ENCODE assay signal across 8 mouse cellular contexts in genomic region chr7:29039985-29040661, GRCm38 (mm10). TPM values are rescaled to one million over a fixed set of nuclear protein-coding genes. Genes with fewer than 3 reads are reported as not detected.
DNase-seq lines count a peak whose midpoint lies in the region; ATAC-seq and TF ChIP-seq lines count a peak whose summit lies in the region.

No protein-coding gene starts in this region.

- ATAC-seq in hindbrain, embryonic 16.5 days, result peak; percentile 52

- peaks cover 5 to 13% of the 10 kb centered on the region in 2 experiments; a peak in 2 of 4 replicates for H3K4me1 ChIP-seq in ES-E14 (ENCODE audit: control insufficient read depth in 2 of 2, insufficient read depth in 2 of 2, low read length in 2 of 2, poor library complexity in 1 of 2)
- peaks cover 37% of the 10 kb centered on the region for H3K4me1 ChIP-seq in forebrain, embryonic 10.5 days
- peaks cover 8% of the 10 kb centered on the region for H3K4me1 ChIP-seq in hindbrain, embryonic 16.5 days (ENCODE audit: control insufficient read depth, insufficient read depth, low read depth, low read length)
- H3K4me1 ChIP-seq in midbrain, embryonic 10.5 days, result peaks cover 35% of the 10 kb centered on the region

- peak overlapping the region; percentile 47 to 60 for H3K4me3 ChIP-seq in ES-E14 (ENCODE audit: insufficient read depth in 1 of 2, low read depth in 1 of 2, low read length in 2 of 2, poor library complexity in 1 of 2, severe bottlenecking in 1 of 2)
- peak overlapping the region; percentile 53 for H3K4me3 ChIP-seq in forebrain, embryonic 10.5 days
- H3K4me3 ChIP-seq in hindbrain, embryonic 16.5 days (ENCODE audit: low read length), result peak overlapping the region; percentile 43
- peak overlapping the region; percentile 61 for H3K4me3 ChIP-seq in midbrain, embryonic 10.5 days

- DNase-seq in A20 (ENCODE audit: low read depth, low spot score) (peak; percentile 84), ES-E14 (ENCODE audit: low read depth, low spot score) (no peak)
- peak; percentile 74 for DNase-seq in forebrain, embryonic 10.5 days (ENCODE audit: extremely low spot score, low spot score)
- DNase-seq in midbrain, embryonic 10.5 days (ENCODE audit: low spot score), result peak; percentile 74
- DNase-seq in thymus, postnatal 25 days, result peak; percentile 50
- DNase-seq in yolk sac, embryonic 10.5 days (ENCODE audit: low spot score), result no peak
- DNase-seq in right cerebral cortex, postnatal 36 days (ENCODE audit: low spot score in 2 of 2), result no peak

- H3K9me3 ChIP-seq in ES-E14 (ENCODE audit: control insufficient read depth, insufficient read depth, low read depth, low read length), result no peaks in the 10 kb centered on the region
- H3K9me3 ChIP-seq in forebrain, embryonic 10.5 days, result peaks cover 11% of the 10 kb centered on the region
- H3K9me3 ChIP-seq in hindbrain, embryonic 16.5 days (ENCODE audit: control insufficient read depth, low read length), result no peaks in the 10 kb centered on the region
- H3K9me3 ChIP-seq in midbrain, embryonic 10.5 days (replicated peaks), result peaks cover 6% of the 10 kb centered on the region; the same call in 1 of the 2 replicates

- in situ Hi-C loops in ES-E14 (cut with MboI; ENCODE audit: low sequenced_read_pairs in 2 of 2, unreplicated experiment in 2 of 2), result no loop called here

- H3K9ac ChIP-seq in ES-E14 (ENCODE audit: insufficient read depth, low read depth, low read length, poor library complexity, severe bottlenecking), result peak overlapping the region; percentile 72
- H3K9ac ChIP-seq in hindbrain, embryonic 16.5 days (ENCODE audit: low read depth, low read length), result peak overlapping the region; percentile 55

- peak overlapping the region; percentile 87 for H3K4me2 ChIP-seq in hindbrain, embryonic 16.5 days (ENCODE audit: low read length)

- peaks cover 5% of the 10 kb centered on the region; the same call in 1 of the 2 replicates for H3K27me3 ChIP-seq in forebrain, embryonic 10.5 days (ENCODE audit: poor library complexity, severe bottlenecking)
- no peaks in the 10 kb centered on the region; the same call in 1 of the 2 replicates for H3K27me3 ChIP-seq in hindbrain, embryonic 16.5 days (replicated peaks; ENCODE audit: control insufficient read depth, insufficient read depth, low read length)
- no peaks in the 10 kb centered on the region for H3K27me3 ChIP-seq in midbrain, embryonic 10.5 days (ENCODE audit: low read depth, poor library complexity, severe bottlenecking)

- 1% methylated on average over 26 of the region's 26 CpGs for WGBS in forebrain, embryonic 10.5 days
- 2% methylated on average over 26 of the region's 26 CpGs for WGBS in hindbrain, embryonic 16.5 days
- WGBS in midbrain, embryonic 10.5 days, result 2% methylated on average over 26 of the region's 26 CpGs

- H3K36me3 ChIP-seq in ES-E14 (ENCODE audit: control insufficient read depth, insufficient read depth, low read length, poor library complexity, severe bottlenecking), result no peaks in the 10 kb centered on the region
- H3K36me3 ChIP-seq in forebrain, embryonic 10.5 days (replicated peaks), result 0 out of 2 replicates have a peak, but pooled peaks cover 3% of the 10 kb centered on the region
- no peaks in the 10 kb centered on the region for H3K36me3 ChIP-seq in hindbrain, embryonic 16.5 days (ENCODE audit: control insufficient read depth, insufficient read depth, low read length)
- H3K36me3 ChIP-seq in midbrain, embryonic 10.5 days, result no peaks in the 10 kb centered on the region

- H3K27ac ChIP-seq in ES-E14 (ENCODE audit: insufficient read depth, low read depth, low read length, poor library complexity, severe bottlenecking), result peak overlapping the region; percentile 22; the same call in 1 of the 2 replicates
- peak overlapping the region; percentile 85 for H3K27ac ChIP-seq in forebrain, embryonic 10.5 days
- H3K27ac ChIP-seq in hindbrain, embryonic 16.5 days (ENCODE audit: low read depth, low read length), result 0 out of 2 replicates have a peak overlapping the region, but pooled peaks have one; percentile 1
- H3K27ac ChIP-seq in midbrain, embryonic 10.5 days (replicated peaks), result peak overlapping the region; percentile 85

TF ChIP-seq in ES-E14, 5 proteins besides CTCF, POLR2A, EP300 and RAD21:
- 0 out of 2 replicates have a peak, but pooled peaks have one; percentile 22 for TF ChIP-seq HCFC1 (IDR thresholded peaks at IDR 0.05; ENCODE audit: borderline replicate concordance, insufficient read depth, low read length)
- no peak for TF ChIP-seq CHD2 (IDR thresholded peaks at IDR 0.05; ENCODE audit: low read depth, low read length)

RNA-seq across cellular contexts. Expression of gene Map4k1, which starts 58.3 kb away (rescaled TPM):
- 14.8 and 15.6 TPM in 2 replicates for total RNA-seq in ES-E14 (2012; rRNA removed)
- polyA plus RNA-seq in forebrain, embryonic 10.5 days (2016; fragmentation: Nextera tagmentation; extraction: Ambion mirVana), result 10.2 and 13.4 TPM in 2 replicates
- 10.7 and 13.8 TPM in 2 replicates for polyA plus RNA-seq in hindbrain, embryonic 16.5 days (2015; fragmentation: Nextera tagmentation; extraction: Ambion mirVana)
- 7.9 and 11.4 TPM in 2 replicates for polyA plus RNA-seq in midbrain, embryonic 10.5 days (2016; fragmentation: Nextera tagmentation; extraction: Ambion mirVana)

RNA-seq across cellular contexts. Expression of gene Eif3k, which starts 58.5 kb away (rescaled TPM):
- 474 and 500 TPM in 2 replicates for total RNA-seq in ES-E14 (2012; rRNA removed)
- 415 and 425 TPM in 2 replicates for polyA plus RNA-seq in forebrain, embryonic 10.5 days (2016; fragmentation: Nextera tagmentation; extraction: Ambion mirVana)
- 282 and 295 TPM in 2 replicates for polyA plus RNA-seq in hindbrain, embryonic 16.5 days (2015; fragmentation: Nextera tagmentation; extraction: Ambion mirVana)
- 402 and 429 TPM in 2 replicates for polyA plus RNA-seq in midbrain, embryonic 10.5 days (2016; fragmentation: Nextera tagmentation; extraction: Ambion mirVana)

Comparison
In these comparisons a context has a peak if more than half of its experiments do, and no peak if none do; other contexts are left out.
1. DNase-seq: peak in A20 (single experiment), forebrain, embryonic 10.5 days (single experiment), midbrain, embryonic 10.5 days (single experiment) and thymus, postnatal 25 days (single experiment); none in ES-E14 (single experiment), yolk sac, embryonic 10.5 days (single experiment) and right cerebral cortex, postnatal 36 days (0 of 2).
2. H3K27ac ChIP-seq: peak in every context shown above with its lines; median percentile 85 in forebrain, embryonic 10.5 days; 85 in midbrain, embryonic 10.5 days; 22 in ES-E14; 1 in hindbrain, embryonic 16.5 days.
3. Peak in every context shown above with its lines, with median percentiles within 50 percentile points of each other: H3K4me3 ChIP-seq.